Mouse (Mus musculus) 416B (cell line): ENCODE results near the gene Srms.

Experiments used
- DNase-seq: peaks from one replicate; pipeline ENCODE4 v3.0.0; 2011; ENCODE audit warnings: low read depth

Gene Srms

GRCm38 (mm10) chr2:181213021-181213445 lies at the start of gene Srms:
TSS of gene Srms (minus strand) at chr2:181213185.
- DNase-seq, result no peak

DNA sequence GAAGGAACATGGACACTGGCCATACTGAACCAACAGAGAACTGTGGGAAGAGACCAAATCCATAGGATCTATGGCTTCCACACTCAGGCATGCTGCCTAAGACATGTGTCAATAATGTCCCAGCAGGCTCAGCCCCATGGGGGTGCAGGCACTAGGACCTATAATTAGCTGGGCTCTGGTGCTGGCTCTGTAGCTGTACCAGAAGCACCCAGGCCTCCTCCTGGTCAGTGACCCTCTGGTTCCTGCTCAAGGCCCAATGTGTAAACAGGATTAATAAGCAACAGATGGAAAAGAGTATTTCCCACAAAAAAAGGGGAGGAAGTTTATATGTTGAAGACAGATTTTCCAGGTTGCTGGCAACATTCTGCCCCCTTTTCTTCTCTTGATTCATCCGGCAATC lies 40.3 kb upstream of the Srms start:
- DNase-seq, result no peak

GRCm38 (mm10) chr2:181251841-181252240 lies 38.9 kb upstream of the Srms start:
- no peak for DNase-seq

DNA sequence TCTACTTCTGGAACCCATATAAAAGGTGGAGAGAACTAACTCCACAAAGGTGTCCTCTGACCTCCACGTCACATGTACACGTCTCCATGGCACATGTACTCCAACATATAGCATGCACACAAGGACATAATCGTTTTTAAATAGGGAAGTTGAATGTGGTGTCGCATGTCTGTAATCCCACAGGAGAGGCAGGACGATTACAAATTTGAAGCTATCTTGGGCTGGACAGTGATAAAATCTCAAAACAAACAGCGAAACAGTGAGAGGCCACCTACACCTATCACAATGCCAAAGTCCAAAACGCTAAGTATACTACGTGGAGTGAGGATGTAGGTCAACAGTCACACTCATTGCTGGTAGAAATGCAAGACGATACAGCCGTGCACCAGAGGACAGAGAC lies 36.2 kb upstream of the Srms start:
- no peak for DNase-seq

DNA sequence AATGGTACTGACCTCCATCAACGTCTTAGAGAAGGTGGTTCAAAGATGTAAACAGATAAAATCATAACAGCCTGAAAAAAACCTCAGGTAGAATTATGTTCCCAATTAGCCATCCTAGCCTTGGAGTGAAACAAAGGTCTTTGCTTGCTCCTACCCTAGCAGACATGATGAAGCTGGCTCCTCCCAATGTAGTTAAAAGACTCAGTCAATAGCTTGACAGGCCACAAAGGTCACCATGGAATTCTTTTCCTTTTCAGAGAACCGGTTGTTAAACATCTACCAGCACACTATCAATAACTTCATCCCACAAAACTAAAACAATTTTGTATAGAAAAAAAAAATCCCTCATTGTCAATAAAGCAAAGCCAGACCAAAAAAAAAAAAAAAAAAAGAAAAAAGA lies 32.0 kb upstream of the Srms start:
- DNase-seq, result no peak

GRCm38 (mm10) chr2:181243706-181244394 lies 30.9 kb upstream of the Srms start:
- DNase-seq, result peak; percentile 87

DNA sequence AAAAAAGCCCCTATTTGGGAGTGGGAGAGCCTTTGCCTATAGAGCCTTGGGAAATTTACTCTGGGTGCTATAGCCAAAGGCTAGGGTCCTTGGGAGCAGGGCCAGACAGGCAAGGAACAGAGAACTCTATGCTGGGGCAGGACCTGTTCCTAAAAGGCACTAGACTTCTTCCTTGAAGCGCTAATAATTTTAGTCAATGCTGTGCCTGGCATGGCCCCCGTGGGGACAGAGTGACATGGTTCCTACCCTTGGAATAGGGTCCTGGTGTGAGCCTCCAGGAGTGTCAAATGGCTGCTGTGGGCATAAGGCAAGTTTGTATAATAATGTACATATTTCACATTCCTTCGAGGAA lies 29.3 kb upstream of the Srms start:
- no peak for DNase-seq

- DNase-seq, result peak; percentile 87
These were observed 28.8 kb upstream of the Srms start, which contains the start of gene Helz2 for GRCm38 (mm10) chr2:181241602-181242313. TSS of gene Helz2 (minus strand) at chr2:181242027.

DNA sequence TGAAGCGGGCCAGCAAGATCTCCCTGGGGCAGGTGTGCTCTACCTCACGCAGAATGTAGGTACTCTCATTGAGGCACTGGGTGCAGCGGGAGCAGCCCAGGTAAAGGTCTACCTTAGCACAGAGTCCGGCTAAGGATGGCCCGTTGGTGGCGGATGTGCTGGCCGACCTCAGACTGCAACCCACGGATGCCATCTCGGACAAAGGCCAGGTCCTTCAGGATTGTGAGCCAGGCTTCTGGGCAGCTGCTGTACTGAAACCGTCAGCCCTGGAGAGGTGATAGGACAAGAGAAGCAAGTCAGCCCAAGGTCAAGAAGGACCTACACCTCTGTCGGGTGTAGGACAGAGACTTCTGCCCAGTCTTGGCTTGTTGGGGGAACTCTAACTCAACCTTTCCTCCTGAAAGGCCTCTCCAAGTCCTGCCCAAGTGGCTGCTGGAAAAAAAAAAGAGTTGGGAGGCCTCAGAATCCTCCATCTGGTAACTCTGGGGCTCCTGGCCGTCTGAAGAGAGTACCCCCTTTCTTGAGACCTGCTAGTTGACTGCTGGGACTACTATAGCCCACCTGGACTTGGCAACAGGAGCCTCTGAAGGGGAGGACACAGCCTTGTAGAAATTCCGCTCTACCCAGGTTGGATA lies 27.9 kb upstream of the Srms start:
- DNase-seq, result no peak

- DNase-seq, result no peak
These were observed 26.3 kb upstream of the Srms start for GRCm38 (mm10) chr2:181239261-181239660.

- no peak for DNase-seq
These were observed 25.9 kb upstream of the Srms start for GRCm38 (mm10) chr2:181238861-181239260.

GRCm38 (mm10) chr2:181238091-181238610 lies 25.2 kb upstream of the Srms start:
- DNase-seq, result no peak

DNA sequence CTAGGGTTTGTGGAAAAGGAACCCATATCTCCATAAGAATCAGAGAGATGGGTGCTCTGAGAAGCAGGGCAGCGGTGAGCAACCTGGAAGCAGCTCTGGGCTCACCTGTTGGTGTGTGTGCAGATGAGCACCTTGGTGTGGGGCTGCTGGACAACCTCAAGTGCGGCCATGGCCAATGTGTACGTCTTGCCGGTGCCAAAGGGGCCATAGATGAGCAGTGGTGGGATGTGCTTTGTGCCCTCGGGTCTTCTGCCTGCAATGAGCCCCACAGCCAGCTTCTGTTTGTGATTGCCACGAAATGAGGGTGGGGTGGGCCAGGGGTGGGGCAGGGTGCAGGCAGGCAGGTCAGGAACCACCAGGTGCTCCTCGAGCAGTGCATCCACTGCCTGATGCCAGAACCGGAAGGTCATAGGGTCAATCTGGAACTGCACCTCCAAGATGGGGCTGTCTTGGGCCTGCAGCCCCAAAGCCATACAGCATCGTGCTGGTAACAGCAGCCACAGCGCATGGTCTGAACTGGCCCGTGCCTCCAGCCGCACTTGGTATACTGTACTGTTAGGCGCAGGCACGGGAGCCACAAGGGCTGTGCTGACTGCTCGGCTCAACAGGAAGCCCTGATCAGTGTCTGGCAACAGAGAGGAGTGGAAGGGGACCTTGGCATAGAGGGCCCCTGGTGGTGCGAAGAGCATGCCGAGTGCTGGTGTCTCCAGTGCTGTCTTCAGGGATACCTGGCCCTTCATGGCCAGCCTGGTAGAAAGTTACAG lies 24.4 kb upstream of the Srms start:
- no peak for DNase-seq

- DNase-seq, result no peak
These were observed 22.9 kb upstream of the Srms start for GRCm38 (mm10) chr2:181235681-181236566.

GRCm38 (mm10) chr2:181234680-181235079 lies 21.7 kb upstream of the Srms start:
- no peak for DNase-seq

- DNase-seq, result no peak
These were observed 20.5 kb upstream of the Srms start for GRCm38 (mm10) chr2:181233443-181233842.

DNA sequence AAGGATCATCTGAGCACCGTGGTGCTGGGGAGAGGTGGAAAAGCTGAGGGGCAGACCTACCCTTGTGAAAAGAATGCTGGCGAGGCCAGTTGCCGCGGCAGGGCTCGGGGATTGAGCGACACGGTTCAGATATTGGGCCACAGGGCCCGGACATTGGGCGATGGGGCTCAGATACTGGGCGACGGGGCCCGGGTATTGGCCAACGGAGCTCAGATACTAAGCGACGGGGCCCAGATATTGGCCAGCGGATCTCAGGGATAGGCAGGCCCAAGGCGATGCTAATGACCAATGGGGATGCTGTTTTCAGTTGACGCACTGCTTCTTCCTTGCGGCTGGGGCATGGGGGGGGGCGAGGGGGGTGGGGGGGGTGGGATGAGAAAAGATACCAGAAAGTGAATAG lies 18.2 kb upstream of the Srms start:
- DNase-seq, result no peak

GRCm38 (mm10) chr2:181228335-181228734 lies 15.3 kb upstream of the Srms start:
- DNase-seq, result no peak

- DNase-seq, result no peak
These were observed 14.1 kb upstream of the Srms start for GRCm38 (mm10) chr2:181227122-181227521.

DNA sequence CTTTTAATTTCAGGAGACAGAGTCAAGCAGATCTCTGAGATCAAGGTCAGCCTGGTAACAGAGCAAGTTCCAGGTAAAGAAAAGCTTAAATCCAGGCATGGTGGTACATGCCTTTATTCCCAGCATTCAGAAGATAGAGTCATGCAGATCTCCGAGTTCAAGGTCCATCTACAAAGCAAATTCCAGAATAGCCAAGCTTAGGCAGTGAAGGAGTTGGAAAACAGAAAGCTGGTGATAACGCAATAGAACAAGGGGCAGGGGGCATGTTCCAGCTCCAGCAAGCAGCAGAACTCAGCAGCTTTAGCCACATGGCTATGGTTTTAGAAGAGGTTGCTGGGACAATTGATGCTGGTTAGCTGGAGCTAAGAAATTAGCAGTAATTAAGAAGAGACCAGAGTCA lies 12.0 kb upstream of the Srms start:
- DNase-seq, result no peak

GRCm38 (mm10) chr2:181220361-181220760 lies 7.4 kb upstream of the Srms start:
- DNase-seq, result no peak
